ENCODE assay signal across 11 mouse cellular contexts in the genomic region with DNA sequence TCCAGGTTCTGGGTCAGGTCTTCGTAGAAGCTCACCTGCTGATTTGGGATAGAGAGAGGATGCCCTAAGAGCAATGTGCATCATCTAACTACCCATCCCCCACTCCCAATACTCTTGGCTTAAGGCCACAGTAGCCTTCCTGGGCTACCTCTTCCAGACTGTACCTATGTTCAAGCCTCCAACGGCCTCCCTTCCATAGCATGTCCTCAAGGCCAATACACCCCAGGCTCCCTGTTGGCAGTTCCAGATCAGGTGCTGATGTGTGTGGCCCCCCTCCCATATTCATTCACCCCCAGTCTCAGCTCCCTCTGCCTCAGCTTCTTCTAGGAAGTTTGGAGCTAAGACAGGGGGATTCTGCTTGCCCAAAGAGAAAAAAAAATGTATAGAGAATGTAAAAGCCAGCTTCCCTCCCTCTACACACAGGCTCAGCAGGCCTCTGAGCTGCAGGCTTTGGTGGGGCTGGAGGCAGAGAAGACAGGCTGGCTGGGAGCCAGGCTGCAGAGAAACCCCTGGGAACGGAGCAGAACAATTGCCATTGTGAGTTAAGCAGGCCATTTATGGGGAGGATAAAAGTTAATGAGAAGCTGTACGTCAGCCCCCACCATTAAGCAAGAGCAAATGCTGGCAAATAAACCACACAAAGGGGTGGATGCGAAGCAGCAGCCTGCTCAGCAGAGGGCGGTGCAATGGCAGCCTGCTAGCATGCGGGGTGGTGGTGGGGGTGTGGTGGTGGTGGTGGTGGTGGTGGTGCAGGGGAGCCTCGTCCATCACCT. TPM values are rescaled to one million over a fixed set of nuclear protein-coding genes. Genes with fewer than 3 reads are reported as not detected.
DNase-seq lines count a peak whose midpoint lies in the region; ATAC-seq and TF ChIP-seq lines count a peak whose summit lies in the region.
"Had no signal": no experiment of that assay in that cellular context is flagged by ENCODE, and none has a peak within 500 bp of the region (broad histone marks: within the 10 kb centered on the region; RNA-seq: fewer than 3 reads in every experiment).

No protein-coding gene starts in this region.

- intact Hi-C loops in left cerebral cortex, postnatal 4 days (cut with DNase I), result no loop called here
- intact Hi-C loops in left cerebral cortex, postnatal 25 days (cut with DNase I), result no loop called here

- no peak for TF ChIP-seq POLR2A in olfactory bulb, adult 2 months (IDR thresholded peaks at IDR 0.05; ENCODE audit: insufficient read depth, low read depth, low read length)

- no peaks in the 10 kb centered on the region for H3K36me3 ChIP-seq in embryonic facial prominence, embryonic 12.5 days
- no peaks in the 10 kb centered on the region for H3K36me3 ChIP-seq in hindbrain, postnatal 0 days (ENCODE audit: insufficient read depth, low read length)

- H3K9ac ChIP-seq in embryonic facial prominence, embryonic 12.5 days, result no peak overlapping the region
- peak overlapping the region; percentile 21; the same call in 1 of the 2 replicates for H3K9ac ChIP-seq in hindbrain, postnatal 0 days (replicated peaks; ENCODE audit: low read length)

- no peaks in the 10 kb centered on the region for H3K9me3 ChIP-seq in embryonic facial prominence, embryonic 12.5 days
- H3K9me3 ChIP-seq in hindbrain, postnatal 0 days (ENCODE audit: low read length), result no peaks in the 10 kb centered on the region

- H3K4me2 ChIP-seq in embryonic facial prominence, embryonic 12.5 days (replicated peaks), result no peak overlapping the region
- no peak overlapping the region for H3K4me2 ChIP-seq in hindbrain, postnatal 0 days (ENCODE audit: low read depth, low read length)

- no peaks in the 10 kb centered on the region for H3K27me3 ChIP-seq in embryonic facial prominence, embryonic 12.5 days
- H3K27me3 ChIP-seq in hindbrain, postnatal 0 days (ENCODE audit: insufficient read depth, low read length), result no peaks in the 10 kb centered on the region

- H3K27ac ChIP-seq in embryonic facial prominence, embryonic 12.5 days, result peak overlapping the region; percentile 50; the same call in 1 of the 2 replicates
- peak overlapping the region; percentile 72 for H3K27ac ChIP-seq in hindbrain, postnatal 0 days
- H3K27ac ChIP-seq in olfactory bulb, adult 2 months (ENCODE audit: insufficient read depth, low read depth, low read length), result peak overlapping the region; percentile 42
- H3K27ac ChIP-seq: heart, adult 2 months had no signal

- H3K4me3 ChIP-seq in embryonic facial prominence, embryonic 12.5 days, result no peak overlapping the region
- H3K4me3 ChIP-seq in hindbrain, postnatal 0 days (ENCODE audit: low read length), result no peak overlapping the region
- no peak overlapping the region for H3K4me3 ChIP-seq in olfactory bulb, adult 2 months (ENCODE audit: insufficient read depth, low read depth, low read length)
- H3K4me3 ChIP-seq: heart, adult 2 months had no signal

- peak; percentile 22; the same call in 1 of the 2 replicates for ATAC-seq in embryonic facial prominence, embryonic 12.5 days (ENCODE audit: insufficient number of reproducible peaks, insufficient read depth, low FRiP score, low TSS enrichment)
- peak; percentile 78 for ATAC-seq in hindbrain, postnatal 0 days

- DNase-seq in left cerebral cortex, postnatal 4 days, result peak; percentile 67
- DNase-seq in left cerebral cortex, postnatal 25 days (ENCODE audit: low spot score in 2 of 2), result no peak
- peak; percentile 82 for DNase-seq in hindbrain, postnatal 0 days (ENCODE audit: low spot score)
- no peak for DNase-seq in ovary, postnatal 36 days (ENCODE audit: low spot score)
- no peak for DNase-seq in adrenal gland, adult 2 months
- no peak for DNase-seq in adrenal gland, postnatal 10 days
- DNase-seq: cerebellum, adult 11 months had no signal

- peaks cover 9% of the 10 kb centered on the region for H3K4me1 ChIP-seq in embryonic facial prominence, embryonic 12.5 days
- H3K4me1 ChIP-seq in hindbrain, postnatal 0 days (ENCODE audit: insufficient read depth, low read length), result peaks cover 38% of the 10 kb centered on the region
- H3K4me1 ChIP-seq in olfactory bulb, adult 2 months (ENCODE audit: control insufficient read depth, insufficient read depth, low read length), result peaks cover 28% of the 10 kb centered on the region

- TF ChIP-seq CTCF in hindbrain, postnatal 0 days (IDR thresholded peaks at IDR 0.05; ENCODE audit: low read depth), result peak; percentile 61
- no peak for TF ChIP-seq CTCF in olfactory bulb, adult 2 months (IDR thresholded peaks at IDR 0.05; ENCODE audit: insufficient read depth, low read depth, low read length)

- WGBS in embryonic facial prominence, embryonic 12.5 days, result 38% methylated on average over 8 of the region's 8 CpGs
- 16% methylated on average over 8 of the region's 8 CpGs for WGBS in hindbrain, postnatal 0 days
- WGBS in olfactory bulb, adult 2 months, result 22% methylated on average over 8 of the region's 8 CpGs

RNA-seq across cellular contexts. Expression of a gene that starts 31.5 kb away (rescaled TPM):
- total RNA-seq in left cerebral cortex, postnatal 4 days (2021), result 100 to 1,000 TPM; 184 to 207 TPM
- 10 to 100 TPM; 33.5 to 47.4 TPM for total RNA-seq in left cerebral cortex, postnatal 25 days (2021)
- polyA plus RNA-seq in embryonic facial prominence, embryonic 12.5 days (2016; fragmentation: Nextera tagmentation; extraction: Ambion mirVana), result 7.1 and 8.3 TPM in 2 replicates
- 79.8 and 88.4 TPM in 2 replicates for total RNA-seq in hindbrain, postnatal 0 days (2014; rRNA removed)
- polyA plus RNA-seq in hindbrain, postnatal 0 days (2015; fragmentation: Nextera tagmentation; extraction: Ambion mirVana), result 43.8 and 46.4 TPM in 2 replicates
- not detected in 2 replicates for polyA plus RNA-seq in olfactory bulb, adult 2 months (2012; ENCODE audit: insufficient read depth, insufficient read length, low replicate concordance, missing spikeins)
- total RNA-seq in adrenal gland, adult 2 months (2021), result 1 to 10 TPM; 1.1 to 1.2 TPM
- polyA plus RNA-seq in adrenal gland, adult 2 months (2012; rRNA removed), result 1.2 and 1.6 TPM in 2 replicates
- total RNA-seq in adrenal gland, postnatal 10 days (2021), result 1 to 10 TPM; 4.5 TPM
- total RNA-seq: heart, adult 2 months had no signal

RNA-seq across cellular contexts. Expression of a gene that starts 46.6 kb away (rescaled TPM):
- 1 to 10 TPM in 1 of 2 experiments, under 1 TPM in 1; 0.82 to 1.5 TPM for total RNA-seq in left cerebral cortex, postnatal 4 days (2021)
- total RNA-seq in left cerebral cortex, postnatal 25 days (2021), result not detected
- 1.3 and 2.1 TPM in 2 replicates for polyA plus RNA-seq in embryonic facial prominence, embryonic 12.5 days (2016; fragmentation: Nextera tagmentation; extraction: Ambion mirVana)
- 0.89 and 1.1 TPM in 2 replicates for total RNA-seq in hindbrain, postnatal 0 days (2014; rRNA removed)
- 0.66 and 0.68 TPM in 2 replicates for polyA plus RNA-seq in hindbrain, postnatal 0 days (2015; fragmentation: Nextera tagmentation; extraction: Ambion mirVana)
- polyA plus RNA-seq in olfactory bulb, adult 2 months (2012; ENCODE audit: insufficient read depth, insufficient read length, low replicate concordance, missing spikeins), result not detected in 2 replicates
- not detected for total RNA-seq in adrenal gland, adult 2 months (2021)
- 0.08 TPM in 2 replicates for polyA plus RNA-seq in adrenal gland, adult 2 months (2012; rRNA removed)
- 10 to 100 TPM in 1 of 2 experiments, 1 to 10 TPM in 1; 5.6 to 13.3 TPM for total RNA-seq in adrenal gland, postnatal 10 days (2021)
- total RNA-seq: heart, adult 2 months; left cerebral cortex, postnatal 14 days had no signal

Comparison
In these comparisons a context has a peak if more than half of its experiments do, and no peak if none do; other contexts are left out.
1. DNase-seq: peak in left cerebral cortex, postnatal 4 days (single experiment) and hindbrain, postnatal 0 days (single experiment); none in left cerebral cortex, postnatal 25 days (0 of 2), ovary, postnatal 36 days (single experiment), adrenal gland, adult 2 months (single experiment) and adrenal gland, postnatal 10 days (single experiment).
2. RNA of a gene that starts 31.5 kb away (total RNA-seq): 184 to 207 TPM in left cerebral cortex, postnatal 4 days, 79.8 to 88.4 TPM in hindbrain, postnatal 0 days and 33.5 to 47.4 TPM in left cerebral cortex, postnatal 25 days; 4.5 TPM in adrenal gland, postnatal 10 days and 1.1 to 1.2 TPM in adrenal gland, adult 2 months; every median in the first group is over 4 times any median in the second.
3. Peak in every context shown above with its lines, with median percentiles within 50 percentile points of each other: H3K27ac ChIP-seq.